Mouse (Mus musculus): ENCODE data around the gene Setd2. TPM values are rescaled to one million over a fixed set of nuclear protein-coding genes. Genes with fewer than 3 reads are reported as not detected.

The Setd2 gene
- polyA plus RNA-seq, 1 experiment from 2014 or later, result 11.4 TPM

GRCm38 (mm10) chr9:110656249-110657221 lies 124.1 kb downstream of the Setd2 start, which contains the start of gene Ccdc12:
Gene Ccdc12 (plus strand): TSS chr9:110656503.
- no peaks in the 10 kb centered on the region; the same call in 1 of the 2 replicates for H3K36me3 ChIP-seq
- peak; percentile 92 for DNase-seq
- under 1% methylated on average over 52 of the region's 52 CpGs for WGBS (ENCODE audit: insufficient replicate concordance)
- peak within 1 kb of the TSS; percentile 90 for H3K4me2 ChIP-seq
- H3K9me3 ChIP-seq (replicated peaks), result no peaks in the 10 kb centered on the region
- H3K27me3 ChIP-seq, result peaks cover 22% of the 10 kb centered on the region
- H3K9ac ChIP-seq, result peak within 1 kb of the TSS; percentile 85
- peak within 1 kb of the TSS; percentile 80 for H3K4me3 ChIP-seq (replicated peaks)
- peak; percentile 82 for ATAC-seq (ENCODE audit: low read depth)
- H3K27ac ChIP-seq, result peak within 1 kb of the TSS; percentile 91
- H3K4me1 ChIP-seq (replicated peaks), result peaks cover 86% of the 10 kb centered on the region

DNA sequence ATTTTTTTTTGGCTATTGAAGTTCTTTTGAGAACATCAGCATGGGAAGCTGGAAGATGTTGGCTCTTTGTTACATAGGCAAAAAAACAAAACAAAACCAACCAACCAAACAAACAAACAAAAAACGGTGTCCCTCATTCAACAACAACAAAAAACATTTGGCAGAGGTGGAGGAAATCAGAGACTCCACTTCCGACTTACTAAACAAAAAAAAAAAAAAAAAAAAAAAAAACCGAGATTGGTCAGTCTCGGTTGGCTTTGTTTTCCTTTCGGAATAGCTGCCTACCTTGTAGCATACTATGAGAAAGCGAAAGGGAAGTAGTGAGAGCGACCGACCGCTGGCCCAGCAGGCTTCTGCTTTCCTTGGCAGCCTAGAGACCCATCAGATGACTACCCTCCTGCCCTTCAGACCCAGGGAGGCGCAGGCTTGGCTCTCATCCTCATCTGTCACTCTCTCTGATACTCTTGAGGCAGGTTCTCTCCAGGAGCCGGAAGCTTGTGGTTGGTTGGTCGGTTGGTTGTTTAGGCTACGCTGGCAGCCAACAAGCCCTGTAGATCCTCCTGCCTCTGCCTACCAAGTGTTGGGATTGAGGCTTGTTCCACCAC lies 125.2 kb downstream of the Setd2 start:
- no peak for DNase-seq
- H3K27ac ChIP-seq, result peak overlapping the region; percentile 91
- no peaks in the 10 kb centered on the region for H3K9me3 ChIP-seq (replicated peaks)
- WGBS (ENCODE audit: insufficient replicate concordance), result 17% methylated on average over 13 of the region's 13 CpGs
- H3K27me3 ChIP-seq, result peaks cover 12% of the 10 kb centered on the region
- H3K9ac ChIP-seq, result peak overlapping the region; percentile 85
- H3K4me2 ChIP-seq, result peak overlapping the region; percentile 90
- H3K4me1 ChIP-seq (replicated peaks), result peaks cover 87% of the 10 kb centered on the region
- no peaks in the 10 kb centered on the region; the same call in 1 of the 2 replicates for H3K36me3 ChIP-seq
- peak overlapping the region; percentile 80 for H3K4me3 ChIP-seq (replicated peaks)
- ATAC-seq (ENCODE audit: low read depth), result no peak

DNA sequence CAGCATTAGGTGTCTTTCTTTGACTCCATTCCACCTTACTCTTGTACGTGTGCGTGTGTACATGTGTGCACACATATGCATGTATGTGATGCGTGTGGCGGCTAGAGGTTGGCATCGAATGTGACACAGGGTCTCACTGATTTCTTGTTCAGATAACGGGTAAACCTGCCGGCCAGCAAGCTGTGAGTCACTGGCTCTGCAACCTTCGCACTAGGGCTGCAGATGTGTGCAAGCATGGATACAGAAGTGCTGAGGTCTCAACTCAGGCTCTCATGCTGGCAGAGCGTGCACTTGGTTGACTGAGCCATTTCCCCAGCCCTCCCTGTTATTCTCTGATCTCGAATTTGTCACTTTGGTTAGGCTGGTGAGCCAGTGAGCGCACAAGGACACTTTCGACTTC lies 127.1 kb downstream of the Setd2 start:
- Histone ChIP-seq H3K27ac (0 out of 2 replicates have a peak overlapping the region, but pooled peaks have one; percentile 21), H3K4me3 (replicated peaks) (no peak overlapping the region), H3K4me1 (replicated peaks) (peaks cover 87% of the 10 kb centered on the region), H3K9me3 (replicated peaks) (no peaks in the 10 kb centered on the region), H3K4me2 (no peak overlapping the region), H3K27me3 (no peaks in the 10 kb centered on the region), H3K9ac (peak overlapping the region; percentile 1; the same call in 1 of the 2 replicates), H3K36me3 (peaks cover 5% of the 10 kb centered on the region; the same call in 1 of the 2 replicates)
- 72% methylated on average over 12 of the region's 12 CpGs for WGBS (ENCODE audit: insufficient replicate concordance)
- DNase-seq, result no peak
- no peak for ATAC-seq (ENCODE audit: low read depth)

- Histone ChIP-seq H3K4me1 (replicated peaks) (peaks cover 87% of the 10 kb centered on the region), H3K9ac (0 out of 2 replicates have a peak overlapping the region, but pooled peaks have one; percentile 1), H3K4me2 (no peak overlapping the region), H3K27ac (peak overlapping the region; percentile 52), H3K27me3 (no peaks in the 10 kb centered on the region), H3K36me3 (peaks cover 5% of the 10 kb centered on the region; the same call in 1 of the 2 replicates), H3K4me3 (replicated peaks) (no peak overlapping the region), H3K9me3 (replicated peaks) (no peaks in the 10 kb centered on the region)
- no peak for ATAC-seq (ENCODE audit: low read depth)
- no peak for DNase-seq
- WGBS (ENCODE audit: insufficient replicate concordance), result 80% methylated on average over 2 of the region's 2 CpGs
Measured at GRCm38 (mm10) chr9:110660208-110660607, 127.8 kb downstream of the Setd2 start.

DNA sequence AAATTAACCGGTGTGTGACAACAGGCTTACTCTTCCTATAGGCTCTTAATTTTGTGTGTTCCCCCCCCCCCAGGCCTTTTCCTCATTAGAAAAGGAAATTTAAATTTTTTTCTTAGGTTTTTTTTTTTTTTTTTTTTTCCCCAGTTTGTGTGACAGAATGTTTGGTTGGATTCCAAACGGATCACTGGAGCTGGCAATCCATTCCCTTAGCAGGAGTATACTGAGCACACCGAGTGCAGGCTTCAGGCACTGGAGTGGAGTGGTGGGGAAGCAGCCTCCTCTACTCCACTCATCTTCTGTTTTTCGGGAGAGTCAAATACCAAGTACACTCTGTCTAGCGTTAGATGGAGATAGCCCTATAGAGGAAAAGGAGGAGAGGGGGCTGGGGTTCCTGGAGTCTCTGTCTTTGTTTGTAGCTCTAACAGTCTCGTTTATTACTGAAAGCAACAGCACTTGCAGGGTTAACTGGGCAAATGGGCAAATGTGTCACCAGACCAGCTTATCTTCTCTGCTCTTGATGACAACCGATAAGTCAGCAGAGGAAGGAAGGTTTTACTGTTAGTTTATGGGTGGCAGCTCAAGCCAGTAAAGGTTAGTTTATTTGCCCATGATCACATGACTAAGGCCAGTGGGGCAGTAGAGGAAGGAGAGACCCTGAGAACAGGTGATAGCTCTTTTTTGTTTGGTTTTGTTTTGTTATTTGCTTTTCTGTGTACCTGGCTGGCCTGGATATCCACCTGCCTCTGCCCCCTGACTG lies 128.6 kb downstream of the Setd2 start:
- peak overlapping the region; percentile 52 for H3K27ac ChIP-seq

DNA sequence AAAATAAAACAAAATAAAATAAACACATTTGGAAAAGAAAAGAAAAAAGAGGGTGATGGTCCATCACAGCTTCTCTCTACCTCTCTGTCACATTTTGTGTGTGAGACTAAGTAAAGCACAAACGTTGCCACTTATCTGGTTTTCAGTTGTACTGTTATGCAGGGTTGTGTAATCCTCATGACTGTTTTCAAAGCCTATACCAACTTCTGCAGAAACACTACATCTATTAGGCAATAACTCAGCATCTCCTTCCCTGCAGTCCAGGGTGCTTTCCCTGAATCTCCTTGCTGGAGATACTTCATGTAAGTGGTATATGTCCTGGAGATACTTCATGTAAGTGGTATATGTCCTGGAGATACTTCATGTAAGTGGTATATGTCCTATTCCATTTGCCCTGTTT lies 130.4 kb downstream of the Setd2 start:
- Histone ChIP-seq H3K4me3 (replicated peaks) (no peak overlapping the region), H3K27ac (peak overlapping the region; percentile 52; the same call in 1 of the 2 replicates), H3K4me1 (replicated peaks) (peaks cover 96% of the 10 kb centered on the region), H3K27me3 (no peaks in the 10 kb centered on the region), H3K4me2 (no peak overlapping the region), H3K36me3 (peaks cover 5% of the 10 kb centered on the region; the same call in 1 of the 2 replicates), H3K9me3 (replicated peaks) (no peaks in the 10 kb centered on the region), H3K9ac (no peak overlapping the region)
- DNase-seq, result no peak
- 10% methylated on average over 1 of the region's 1 CpGs for WGBS (ENCODE audit: insufficient replicate concordance)
- no peak for ATAC-seq (ENCODE audit: low read depth)

More for the DNA sequence above, 128.6 kb downstream of the Setd2 start:
- no peak for ATAC-seq (ENCODE audit: low read depth)
- peaks cover 87% of the 10 kb centered on the region for H3K4me1 ChIP-seq (replicated peaks)
- no peaks in the 10 kb centered on the region for H3K9me3 ChIP-seq (replicated peaks)
- 0 out of 2 replicates have a peak overlapping the region, but pooled peaks have one; percentile 14 for H3K4me2 ChIP-seq
- no peak overlapping the region for H3K9ac ChIP-seq
- no peaks in the 10 kb centered on the region for H3K27me3 ChIP-seq
- no peak overlapping the region for H3K4me3 ChIP-seq (replicated peaks)
- H3K36me3 ChIP-seq, result peaks cover 5% of the 10 kb centered on the region; the same call in 1 of the 2 replicates
- no peak for DNase-seq
- WGBS (ENCODE audit: insufficient replicate concordance), result 40% methylated on average over 7 of the region's 7 CpGs

GRCm38 (mm10) chr9:110665912-110666311 lies 133.5 kb downstream of the Setd2 start:
- Histone ChIP-seq H3K9me3 (replicated peaks) (no peaks in the 10 kb centered on the region), H3K4me1 (replicated peaks) (peaks cover 97% of the 10 kb centered on the region), H3K4me2 (peak overlapping the region; percentile 77), H3K4me3 (replicated peaks) (peak overlapping the region; percentile 49), H3K9ac (peak overlapping the region; percentile 71), H3K27ac (peak overlapping the region; percentile 90), H3K36me3 (0 out of 2 replicates have a peak, but pooled peaks cover 5% of the 10 kb centered on the region), H3K27me3 (no peaks in the 10 kb centered on the region)
- peak; percentile 81 for ATAC-seq (ENCODE audit: low read depth)
- WGBS (ENCODE audit: insufficient replicate concordance), result 6% methylated on average over 4 of the region's 4 CpGs
- no peak for DNase-seq

DNA sequence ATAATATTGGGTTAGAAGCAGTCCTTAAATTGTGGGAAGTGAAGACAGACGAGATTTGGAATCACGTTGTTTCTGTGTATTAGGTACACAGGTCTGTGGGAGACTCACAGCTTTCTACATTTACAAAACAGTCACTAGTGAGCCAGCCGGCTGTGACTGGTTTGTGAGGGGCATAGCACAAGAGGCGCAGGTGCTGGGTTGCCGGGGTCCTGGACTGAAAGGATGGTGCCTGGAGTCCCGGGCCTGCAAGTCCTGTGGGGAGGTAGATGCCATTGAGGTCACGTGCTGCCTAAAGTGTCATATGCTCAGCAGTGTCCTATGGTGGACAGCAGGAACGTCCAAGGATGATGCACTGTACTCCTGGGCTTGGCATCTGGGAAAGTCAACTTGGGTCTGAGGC lies 134.0 kb downstream of the Setd2 start:
- WGBS (ENCODE audit: insufficient replicate concordance), result 16% methylated on average over 8 of the region's 8 CpGs
- H3K4me3 ChIP-seq (replicated peaks), result peak overlapping the region; percentile 49
- H3K4me1 ChIP-seq (replicated peaks), result peaks cover 97% of the 10 kb centered on the region
- H3K36me3 ChIP-seq, result 0 out of 2 replicates have a peak, but pooled peaks cover 5% of the 10 kb centered on the region
- peak overlapping the region; percentile 90 for H3K27ac ChIP-seq
- no peaks in the 10 kb centered on the region; the same call in 1 of the 2 replicates for H3K27me3 ChIP-seq
- H3K9ac ChIP-seq, result peak overlapping the region; percentile 71
- DNase-seq (no peak), ATAC-seq (ENCODE audit: low read depth) (no peak)
- H3K4me2 ChIP-seq, result peak overlapping the region; percentile 77
- no peaks in the 10 kb centered on the region for H3K9me3 ChIP-seq (replicated peaks)

DNA sequence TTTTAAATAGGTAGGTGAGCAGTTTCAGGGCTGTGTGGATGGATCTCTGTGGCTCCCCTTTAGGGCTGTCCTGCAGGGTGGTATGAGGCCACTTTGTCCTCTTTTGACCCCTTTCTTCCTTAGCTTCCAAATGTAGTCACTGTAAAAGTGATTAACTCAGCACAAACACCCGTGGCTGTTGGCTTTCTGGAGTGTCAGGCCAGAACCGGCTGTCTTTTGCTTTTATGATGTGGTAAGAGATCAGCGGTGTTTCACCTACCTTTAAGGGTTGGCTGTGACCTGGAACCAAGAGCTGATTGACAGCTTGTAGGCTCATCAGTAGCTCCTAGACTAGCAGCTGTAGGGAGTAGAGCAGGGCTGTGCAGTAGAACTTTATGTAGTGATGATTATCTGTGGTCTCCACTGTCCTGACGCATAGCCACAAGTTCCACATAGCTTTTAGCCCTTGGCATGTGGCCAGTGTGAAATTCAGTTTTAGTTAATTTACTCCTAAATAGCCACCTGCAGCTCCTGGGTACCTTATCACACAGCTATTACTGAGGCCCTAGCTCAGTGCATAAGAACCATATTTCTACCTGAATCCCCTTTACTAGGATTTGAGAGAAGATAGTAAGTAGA lies 134.9 kb downstream of the Setd2 start:
- H3K4me3 ChIP-seq (replicated peaks), result no peak overlapping the region
- H3K36me3 ChIP-seq, result 0 out of 2 replicates have a peak, but pooled peaks cover 5% of the 10 kb centered on the region
- peak overlapping the region; percentile 77; the same call in 1 of the 2 replicates for H3K4me2 ChIP-seq
- H3K9me3 ChIP-seq (replicated peaks), result no peaks in the 10 kb centered on the region
- peak overlapping the region; percentile 43 for H3K9ac ChIP-seq
- peak overlapping the region; percentile 90; the same call in 1 of the 2 replicates for H3K27ac ChIP-seq
- DNase-seq (no peak), ATAC-seq (ENCODE audit: low read depth) (no peak)
- H3K4me1 ChIP-seq (replicated peaks), result peaks cover 97% of the 10 kb centered on the region
- WGBS (ENCODE audit: insufficient replicate concordance), result 19% methylated on average over 4 of the region's 4 CpGs
- H3K27me3 ChIP-seq, result peaks cover 3% of the 10 kb centered on the region; the same call in 1 of the 2 replicates

Measured in liver, embryonic 13.5 days (tissue).